Mouse (Mus musculus) lung, adult 2 months (tissue): ENCODE results near the gene Ing4.

Experiments used
- CTCF ChIP-seq: fragments of 200-500 bp; IDR thresholded peaks from 2 replicates; pipeline ENCODE4 v1.5.1; 2011; ENCODE audit warnings: mild to moderate bottlenecking, low read length, control low read depth; ENCODE audit not compliant: insufficient read depth
- POLR2A ChIP-seq: fragments of 200-500 bp; IDR thresholded peaks from 2 replicates; pipeline ENCODE4 v1.6.1; 2011; ENCODE audit warnings: low read depth, mild to moderate bottlenecking, control low read depth, low read length, borderline replicate concordance; ENCODE audit errors: extremely low read depth

- no peak for TF ChIP-seq CTCF
- TF ChIP-seq POLR2A, result no peak
Measured at GRCm38 (mm10) chr6:124999091-124999490, 40.5 kb upstream of the Ing4 start.
